Mouse (Mus musculus) cerebellum, adult 11-12 months (tissue): ENCODE measurements around the gene Mpo.

Source experiments
- DNase-seq: peaks from one replicate; pipeline ENCODE4 v3.0.0; 2022

The Mpo gene

GRCm38 (mm10) chr11:87793460-87793859 lies at the start of gene Mpo:
Mpo (plus strand) TSS chr11:87793581.
- DNase-seq: no peak

- DNase-seq: no peak
Measured at GRCm38 (mm10) chr11:87743691-87744090, 49.7 kb upstream of the Mpo start.

- DNase-seq: no peak
Measured at GRCm38 (mm10) chr11:87744964-87745363, 48.4 kb upstream of the Mpo start.

- no peak for DNase-seq
Measured at GRCm38 (mm10) chr11:87745632-87746555, 47.5 kb upstream of the Mpo start.

- no peak for DNase-seq
Measured at GRCm38 (mm10) chr11:87747312-87747711, 46.1 kb upstream of the Mpo start.

GRCm38 (mm10) chr11:87747716-87748115 lies 45.7 kb upstream of the Mpo start:
- no peak for DNase-seq

GRCm38 (mm10) chr11:87748132-87749119 lies 45.0 kb upstream of the Mpo start:
- no peak for DNase-seq

GRCm38 (mm10) chr11:87749192-87750042 lies 44.0 kb upstream of the Mpo start:
- DNase-seq: no peak

- DNase-seq: no peak
Measured at GRCm38 (mm10) chr11:87750043-87750421, 43.3 kb upstream of the Mpo start.

GRCm38 (mm10) chr11:87750521-87750920 lies 42.9 kb upstream of the Mpo start:
- DNase-seq: no peak

- DNase-seq: no peak
Measured at GRCm38 (mm10) chr11:87751031-87751430, 42.4 kb upstream of the Mpo start.

- no peak for DNase-seq
Measured at GRCm38 (mm10) chr11:87751491-87751966, 41.9 kb upstream of the Mpo start.

GRCm38 (mm10) chr11:87752307-87752706 lies 41.1 kb upstream of the Mpo start:
- DNase-seq: no peak

GRCm38 (mm10) chr11:87753255-87753654 lies 40.1 kb upstream of the Mpo start:
- DNase-seq: no peak

GRCm38 (mm10) chr11:87753891-87754501 lies 39.4 kb upstream of the Mpo start:
- DNase-seq: no peak

- DNase-seq: no peak
Measured at GRCm38 (mm10) chr11:87754603-87755002, 38.8 kb upstream of the Mpo start.

GRCm38 (mm10) chr11:87755360-87756017 lies 37.9 kb upstream of the Mpo start:
- no peak for DNase-seq

- no peak for DNase-seq
Measured at GRCm38 (mm10) chr11:87756251-87756820, 37.0 kb upstream of the Mpo start.

- DNase-seq: no peak
Measured at GRCm38 (mm10) chr11:87757001-87757954, 36.1 kb upstream of the Mpo start.
